Mouse (Mus musculus) kidney, adult 2 months (tissue): ENCODE results near the gene Trp53tg5.

Source experiments
- CTCF ChIP-seq: fragments of 200-500 bp; conservative IDR thresholded peaks from 2 replicates; pipeline ENCODE4 v1.5.1; 2011; ENCODE audit warnings: low read depth, mild to moderate bottlenecking, control low read depth, low read length, moderate library complexity, mixed read lengths; ENCODE audit not compliant: insufficient read depth, insufficient read length
- POLR2A ChIP-seq: fragments of 200-500 bp; IDR thresholded peaks from one replicate; pipeline ENCODE4 v1.6.1; 2011; ENCODE audit warnings: low read depth, low read length, control low read depth

DNA sequence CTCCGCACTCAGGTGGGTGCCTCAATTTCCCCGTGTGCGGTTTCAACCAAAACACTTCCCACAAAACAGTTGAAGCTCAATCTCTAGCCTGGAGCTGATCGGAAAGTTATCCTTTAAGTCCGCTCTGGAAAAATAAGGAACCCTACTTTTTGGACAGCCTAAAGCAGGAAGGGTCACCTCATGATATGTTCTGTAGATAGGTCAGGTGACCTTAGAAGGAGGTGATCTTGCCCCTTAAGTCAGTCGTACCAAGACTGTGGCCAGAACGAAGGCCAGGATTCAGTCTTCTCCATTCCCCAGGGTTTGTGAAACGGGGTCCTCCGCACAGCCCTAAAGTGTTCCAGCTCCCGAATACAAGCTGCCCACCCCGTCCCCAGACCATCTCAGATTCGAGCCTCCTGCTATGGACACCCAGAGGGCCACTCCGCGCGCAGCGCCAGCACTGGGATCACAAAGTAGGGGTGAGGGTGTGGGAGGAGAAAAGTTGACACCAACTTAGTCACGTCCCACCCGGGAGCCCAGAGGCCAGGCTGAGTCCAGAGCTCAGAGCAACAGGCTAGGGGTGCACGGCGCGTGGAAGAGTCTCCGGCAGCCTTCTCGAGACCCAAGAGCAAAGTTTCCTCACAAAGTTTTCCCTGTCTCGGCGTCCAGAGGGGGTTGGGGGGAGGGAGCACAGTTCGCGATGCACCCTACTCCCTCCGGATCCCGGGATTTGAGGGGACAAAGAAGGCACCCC is 31.0 kb downstream of the Trp53tg5 start:
- TF ChIP-seq CTCF (no peak), POLR2A (no peak)
